Mouse (Mus musculus) neural tube, embryonic 14.5 days (tissue): ENCODE measurements around the gene Insig1. TPM values are rescaled to one million over a fixed set of nuclear protein-coding genes. Genes with fewer than 3 reads are reported as not detected.

Experiments
- ATAC-seq: fragments of 200-750 bp; cut with Nextera tagmentation; 2 replicates; pipeline ENCODE4 v1.8.0; 2017; ENCODE audit warnings: low read depth, mild to moderate bottlenecking, moderate TSS enrichment, moderate library complexity
- H3K27ac ChIP-seq: fragments of 300-500 bp; sonication (generic); 2 replicates; pipeline ENCODE4 v1.5.1; 2014; ENCODE audit warnings: low read depth, mild to moderate bottlenecking, control low read depth, low read length, moderate library complexity, mixed read lengths
- H3K27me3 ChIP-seq: fragments of 300-500 bp; sonication (generic); 2 replicates; pipeline ENCODE4 v1.6.1; 2014; ENCODE audit warnings: low read length; ENCODE audit not compliant: control insufficient read depth, insufficient read depth
- H3K36me3 ChIP-seq: fragments of 300-500 bp; sonication (generic); 2 replicates; pipeline ENCODE4 v1.6.1; 2014; ENCODE audit warnings: low read length, mixed read lengths; ENCODE audit not compliant: control insufficient read depth, insufficient read depth
- H3K4me1 ChIP-seq: fragments of 300-500 bp; sonication (generic); 2 replicates; pipeline ENCODE4 v1.6.1; 2014; ENCODE audit warnings: low read length; ENCODE audit not compliant: control insufficient read depth, insufficient read depth
- H3K4me2 ChIP-seq: fragments of 300-500 bp; sonication (generic); 2 replicates; pipeline ENCODE4 v1.6.1; 2014; ENCODE audit warnings: mild to moderate bottlenecking, low read depth, low read length, control low read depth
- H3K4me3 ChIP-seq: fragments of 300-500 bp; sonication (generic); 2 replicates; pipeline ENCODE4 v1.5.1; 2014; ENCODE audit warnings: low read depth, low read length, control low read depth, mixed read lengths
- H3K9ac ChIP-seq: fragments of 300-500 bp; sonication (generic); replicated peaks from 2 replicates; pipeline ENCODE4 v1.6.1; 2014; ENCODE audit warnings: low read depth, mild to moderate bottlenecking, control low read depth, low read length, mixed read lengths
- H3K9me3 ChIP-seq: fragments of 300-500 bp; sonication (generic); 2 replicates; pipeline ENCODE4 v1.6.1; 2016; ENCODE audit warnings: low read length; ENCODE audit not compliant: control insufficient read depth
- WGBS: fragments of 180-500 bp; shearing (Covaris S2); extraction: QIAGEN DNeasy Blood & Tissue Kit; methylation state at CpG from one replicate; pipeline ENCODE4 v1.1.7; 2014; 5-methylcytosine and 5-hydroxymethylcytosine counted together
- polyA plus RNA-seq: library from polyadenylated mRNA; unstranded; fragments of >200 nt; fragmentation: Nextera tagmentation; extraction: Ambion mirVana; gene quantifications from 2 replicates; pipeline ENCODE4 v1.2.1, GENCODE M21; 2014

The Insig1 gene
- polyA plus RNA-seq, 1 experiment from 2014 or later, result 78.9 TPM

GRCm38 (mm10) chr5:28094846-28095245 lies 23.7 kb downstream of the Insig1 start:
- no peak overlapping the region for H3K9ac ChIP-seq
- no peaks in the 10 kb centered on the region for H3K27me3 ChIP-seq
- no peak overlapping the region for H3K4me3 ChIP-seq
- WGBS, result 79% methylated on average over 6 of the region's 6 CpGs
- no peak for ATAC-seq
- no peak overlapping the region for H3K27ac ChIP-seq
- no peaks in the 10 kb centered on the region for H3K36me3 ChIP-seq
- H3K4me1 ChIP-seq, result no peaks in the 10 kb centered on the region
- no peak overlapping the region for H3K4me2 ChIP-seq
- no peaks in the 10 kb centered on the region for H3K9me3 ChIP-seq

GRCm38 (mm10) chr5:28095671-28096070 lies 24.5 kb downstream of the Insig1 start:
- Histone ChIP-seq H3K36me3 (no peaks in the 10 kb centered on the region), H3K27ac (no peak overlapping the region)
- 82% methylated on average over 2 of the region's 2 CpGs for WGBS

GRCm38 (mm10) chr5:28106966-28107365 lies 35.8 kb downstream of the Insig1 start:
- H3K27ac ChIP-seq, result no peak overlapping the region
- no peaks in the 10 kb centered on the region for H3K27me3 ChIP-seq
- H3K4me3 ChIP-seq, result no peak overlapping the region
- WGBS, result 86% methylated on average over 4 of the region's 4 CpGs
- no peaks in the 10 kb centered on the region for H3K9me3 ChIP-seq
- no peak overlapping the region for H3K9ac ChIP-seq
- H3K36me3 ChIP-seq, result no peaks in the 10 kb centered on the region
- no peaks in the 10 kb centered on the region for H3K4me1 ChIP-seq
- H3K4me2 ChIP-seq, result no peak overlapping the region
- no peak for ATAC-seq

More at GRCm38 (mm10) chr5:28095671-28096070, 24.5 kb downstream of the Insig1 start:
- H3K4me3 ChIP-seq, result no peak overlapping the region
- H3K9ac ChIP-seq, result no peak overlapping the region
- no peak overlapping the region for H3K4me2 ChIP-seq
- no peak for ATAC-seq
- no peaks in the 10 kb centered on the region for H3K9me3 ChIP-seq
- H3K4me1 ChIP-seq, result no peaks in the 10 kb centered on the region
- no peaks in the 10 kb centered on the region for H3K27me3 ChIP-seq

- Histone ChIP-seq H3K27me3 (no peaks in the 10 kb centered on the region), H3K4me3 (no peak overlapping the region), H3K36me3 (no peaks in the 10 kb centered on the region), H3K4me2 (no peak overlapping the region), H3K9me3 (no peaks in the 10 kb centered on the region), H3K27ac (no peak overlapping the region), H3K9ac (no peak overlapping the region), H3K4me1 (no peaks in the 10 kb centered on the region)
- 86% methylated on average over 6 of the region's 6 CpGs for WGBS
- ATAC-seq, result no peak
These were observed 36.8 kb downstream of the Insig1 start for GRCm38 (mm10) chr5:28107974-28108373.

GRCm38 (mm10) chr5:28110881-28111280 lies 39.7 kb downstream of the Insig1 start:
- H3K4me2 ChIP-seq, result no peak overlapping the region
- no peaks in the 10 kb centered on the region for H3K27me3 ChIP-seq
- H3K4me1 ChIP-seq, result no peaks in the 10 kb centered on the region
- H3K27ac ChIP-seq, result no peak overlapping the region
- ATAC-seq, result no peak
- no peaks in the 10 kb centered on the region for H3K36me3 ChIP-seq
- WGBS, result 61% methylated on average over 2 of the region's 2 CpGs
- H3K4me3 ChIP-seq, result no peak overlapping the region
- H3K9ac ChIP-seq, result no peak overlapping the region
- H3K9me3 ChIP-seq, result no peaks in the 10 kb centered on the region

GRCm38 (mm10) chr5:28117251-28117880 lies 46.2 kb downstream of the Insig1 start:
- no peaks in the 10 kb centered on the region for H3K4me1 ChIP-seq
- no peak overlapping the region for H3K4me3 ChIP-seq
- no peak overlapping the region for H3K4me2 ChIP-seq
- peaks cover 42% of the 10 kb centered on the region for H3K27me3 ChIP-seq
- no peaks in the 10 kb centered on the region for H3K9me3 ChIP-seq
- no peaks in the 10 kb centered on the region for H3K36me3 ChIP-seq
- H3K27ac ChIP-seq, result no peak overlapping the region
- ATAC-seq, result no peak
- WGBS, result 3% methylated on average over 13 of the region's 13 CpGs
- no peak overlapping the region for H3K9ac ChIP-seq

GRCm38 (mm10) chr5:28117882-28118530 lies 46.8 kb downstream of the Insig1 start:
- no peak for ATAC-seq
- peak overlapping the region; percentile 28 for H3K4me2 ChIP-seq
- no peaks in the 10 kb centered on the region for H3K36me3 ChIP-seq
- peak overlapping the region; percentile 5; the same call in 1 of the 2 replicates for H3K4me3 ChIP-seq
- H3K9me3 ChIP-seq, result no peaks in the 10 kb centered on the region
- WGBS, result under 1% methylated on average over 30 of the region's 30 CpGs
- peaks cover 46% of the 10 kb centered on the region for H3K27me3 ChIP-seq
- H3K9ac ChIP-seq, result no peak overlapping the region
- H3K27ac ChIP-seq, result no peak overlapping the region
- no peaks in the 10 kb centered on the region for H3K4me1 ChIP-seq

- Histone ChIP-seq H3K4me3 (peak overlapping the region; percentile 5; the same call in 1 of the 2 replicates), H3K36me3 (no peaks in the 10 kb centered on the region), H3K27me3 (peaks cover 50% of the 10 kb centered on the region), H3K9me3 (no peaks in the 10 kb centered on the region), H3K4me2 (peak overlapping the region; percentile 28), H3K4me1 (no peaks in the 10 kb centered on the region), H3K9ac (no peak overlapping the region), H3K27ac (no peak overlapping the region)
- no peak for ATAC-seq
- 1% methylated on average over 19 of the region's 19 CpGs for WGBS
These were observed 47.4 kb downstream of the Insig1 start for GRCm38 (mm10) chr5:28118531-28118925.

GRCm38 (mm10) chr5:28119576-28119975 lies 48.4 kb downstream of the Insig1 start:
- WGBS, result 23% methylated on average over 3 of the region's 3 CpGs
- Histone ChIP-seq H3K9ac (no peak overlapping the region), H3K36me3 (no peaks in the 10 kb centered on the region), H3K27me3 (peaks cover 54% of the 10 kb centered on the region), H3K4me3 (no peak overlapping the region), H3K27ac (no peak overlapping the region), H3K9me3 (no peaks in the 10 kb centered on the region), H3K4me1 (no peaks in the 10 kb centered on the region), H3K4me2 (no peak overlapping the region)
- ATAC-seq, result no peak
